Mouse (Mus musculus): ENCODE measurements around the gene Tmem88. TPM values are rescaled to one million over a fixed set of nuclear protein-coding genes. Genes with fewer than 3 reads are reported as not detected.

Tmem88 gene
- polyA plus RNA-seq, 1 experiment from 2014 or later, result 47.7 TPM

DNA sequence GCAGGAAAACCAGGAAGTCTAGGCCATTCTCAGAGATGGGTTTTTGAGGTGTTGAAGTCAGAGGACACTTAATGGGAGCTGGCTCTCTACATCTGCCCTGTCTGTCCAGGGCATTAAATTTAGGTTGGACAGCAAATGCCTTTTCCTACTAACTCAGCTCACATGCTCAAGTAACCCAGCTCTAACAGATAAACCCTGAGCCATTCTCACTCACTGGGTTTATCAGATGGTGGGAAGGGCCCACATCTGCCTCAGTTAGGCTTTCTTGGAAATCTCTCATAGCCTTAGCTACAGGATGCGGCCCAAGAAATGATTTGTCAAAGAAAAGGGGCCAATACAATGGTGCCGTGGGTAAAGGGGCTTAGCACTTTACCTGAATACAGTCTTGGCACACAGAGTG is 28.2 kb upstream of the Tmem88 start:
- Histone ChIP-seq H3K4me3 (ENCODE audit: low read length) (no peak overlapping the region), H3K4me2 (replicated peaks; ENCODE audit: low read depth, low read length) (no peak overlapping the region), H3K9ac (replicated peaks; ENCODE audit: low read length) (no peak overlapping the region), H3K4me1 (ENCODE audit: insufficient read depth, low read length) (peaks cover 16% of the 10 kb centered on the region), H3K27me3 (ENCODE audit: insufficient read depth, low read length) (peaks cover 21% of the 10 kb centered on the region), H3K9me3 (ENCODE audit: low read length) (no peaks in the 10 kb centered on the region), H3K27ac (ENCODE audit: low read length) (no peak overlapping the region), H3K36me3 (ENCODE audit: insufficient read depth, low read length) (no peaks in the 10 kb centered on the region)
- ATAC-seq (ENCODE audit: low FRiP score, low TSS enrichment), result no peak
- WGBS, result 79% methylated on average over 2 of the region's 2 CpGs

DNA sequence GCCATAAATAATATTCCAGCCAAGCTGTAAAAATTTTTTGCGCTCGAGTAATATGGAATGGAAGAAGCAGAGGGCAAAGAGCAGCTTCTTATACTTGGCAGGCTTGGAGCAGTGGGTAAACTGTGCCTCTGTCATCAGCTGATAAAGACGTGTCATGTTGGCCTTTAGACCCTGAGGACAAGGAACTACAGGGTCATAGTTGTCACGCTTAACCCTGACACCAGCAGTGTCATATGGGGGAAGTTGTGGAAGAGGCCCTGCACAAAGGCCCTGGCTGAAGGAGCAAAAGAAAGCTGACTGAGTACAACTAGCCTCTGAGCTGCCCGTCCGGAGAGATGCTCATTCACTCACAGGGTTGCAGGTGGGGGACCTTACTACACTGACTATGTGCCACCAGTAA is 25.9 kb upstream of the Tmem88 start:
- Histone ChIP-seq H3K4me2 (replicated peaks; ENCODE audit: low read depth, low read length) (no peak overlapping the region), H3K9me3 (ENCODE audit: low read length) (no peaks in the 10 kb centered on the region)
- ATAC-seq (ENCODE audit: low FRiP score, low TSS enrichment), result no peak

DNA sequence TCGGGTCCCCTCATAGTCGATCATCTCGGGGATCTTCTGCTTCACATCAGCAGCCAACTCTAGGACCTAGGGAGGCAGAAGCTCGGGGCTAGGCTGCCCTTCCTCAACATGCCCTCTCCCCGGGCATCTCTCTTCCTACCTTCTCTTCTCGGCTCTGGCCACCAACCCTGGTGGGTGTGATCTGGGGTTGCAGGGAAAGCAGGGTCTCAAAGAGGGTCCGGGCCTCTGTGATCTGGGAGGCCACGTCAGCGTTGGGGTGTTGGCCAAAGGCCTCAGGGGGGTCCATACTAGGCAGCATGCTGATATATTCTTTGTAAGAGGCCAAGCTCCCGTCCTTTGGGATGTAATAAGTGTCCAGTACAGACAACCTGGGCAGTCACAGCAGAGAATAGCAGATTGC is 24.8 kb upstream of the Tmem88 start:
- WGBS, result 89% methylated on average over 10 of the region's 10 CpGs
- peaks cover 23% of the 10 kb centered on the region for H3K4me1 ChIP-seq (ENCODE audit: insufficient read depth, low read length)

More for the DNA sequence above, 25.9 kb upstream of the Tmem88 start:
- no peak overlapping the region for H3K4me3 ChIP-seq (ENCODE audit: low read length)
- no peaks in the 10 kb centered on the region for H3K36me3 ChIP-seq (ENCODE audit: insufficient read depth, low read length)
- H3K9ac ChIP-seq (replicated peaks; ENCODE audit: low read length), result no peak overlapping the region
- peaks cover 28% of the 10 kb centered on the region for H3K27me3 ChIP-seq (ENCODE audit: insufficient read depth, low read length)
- no peak overlapping the region for H3K27ac ChIP-seq (ENCODE audit: low read length)
- 63% methylated on average over 6 of the region's 6 CpGs for WGBS
- peaks cover 28% of the 10 kb centered on the region for H3K4me1 ChIP-seq (ENCODE audit: insufficient read depth, low read length)

DNA sequence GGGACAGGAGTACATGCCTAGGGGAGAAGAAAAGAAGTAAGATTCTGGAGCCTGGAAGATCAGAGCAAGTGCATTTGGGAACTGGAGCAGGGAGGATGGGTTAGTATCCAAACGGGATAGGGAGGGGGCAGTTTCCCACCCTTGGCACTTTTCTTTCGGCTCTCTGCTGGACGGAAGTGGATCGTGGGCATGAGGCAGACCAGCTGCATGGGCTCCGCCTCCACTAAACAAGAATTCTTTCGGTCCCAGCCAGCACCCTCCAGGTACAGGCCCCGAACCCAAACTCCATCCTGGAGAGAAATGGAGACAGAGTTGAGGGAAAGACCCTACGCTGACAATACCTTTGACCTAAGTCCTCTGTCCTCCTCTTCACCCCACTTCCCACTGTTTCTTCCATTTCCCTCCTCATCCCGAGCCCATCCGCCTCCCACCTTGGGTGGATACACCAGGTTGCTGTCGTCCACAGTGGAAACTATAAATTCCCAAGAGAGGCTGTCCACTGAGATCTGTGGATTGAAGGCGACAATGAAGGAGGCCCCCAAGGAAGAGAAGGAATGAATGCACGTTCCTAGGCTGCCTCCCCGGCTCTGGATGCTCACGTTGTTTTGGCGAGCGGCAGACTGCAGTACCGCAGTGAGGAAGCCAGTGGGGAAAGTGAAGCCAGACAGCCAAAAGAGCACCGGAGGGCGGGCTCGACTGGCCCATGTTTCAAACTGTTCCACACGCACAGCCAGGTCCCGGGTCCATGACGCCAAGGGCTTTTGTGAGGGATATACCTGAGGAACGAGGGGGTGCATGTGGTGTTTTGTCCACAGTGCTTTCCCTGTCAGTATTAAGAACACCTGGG is 23.3 kb upstream of the Tmem88 start:
- no peak for ATAC-seq (ENCODE audit: low FRiP score, low TSS enrichment)
- no peak overlapping the region for H3K4me3 ChIP-seq (ENCODE audit: low read length)

More for the DNA sequence above, 24.8 kb upstream of the Tmem88 start:
- Histone ChIP-seq H3K9ac (replicated peaks; ENCODE audit: low read length) (no peak overlapping the region), H3K4me2 (replicated peaks; ENCODE audit: low read depth, low read length) (no peak overlapping the region), H3K9me3 (ENCODE audit: low read length) (no peaks in the 10 kb centered on the region), H3K36me3 (ENCODE audit: insufficient read depth, low read length) (no peaks in the 10 kb centered on the region), H3K27ac (ENCODE audit: low read length) (no peak overlapping the region), H3K4me3 (ENCODE audit: low read length) (no peak overlapping the region), H3K27me3 (ENCODE audit: insufficient read depth, low read length) (peaks cover 28% of the 10 kb centered on the region)
- no peak for ATAC-seq (ENCODE audit: low FRiP score, low TSS enrichment)

DNA sequence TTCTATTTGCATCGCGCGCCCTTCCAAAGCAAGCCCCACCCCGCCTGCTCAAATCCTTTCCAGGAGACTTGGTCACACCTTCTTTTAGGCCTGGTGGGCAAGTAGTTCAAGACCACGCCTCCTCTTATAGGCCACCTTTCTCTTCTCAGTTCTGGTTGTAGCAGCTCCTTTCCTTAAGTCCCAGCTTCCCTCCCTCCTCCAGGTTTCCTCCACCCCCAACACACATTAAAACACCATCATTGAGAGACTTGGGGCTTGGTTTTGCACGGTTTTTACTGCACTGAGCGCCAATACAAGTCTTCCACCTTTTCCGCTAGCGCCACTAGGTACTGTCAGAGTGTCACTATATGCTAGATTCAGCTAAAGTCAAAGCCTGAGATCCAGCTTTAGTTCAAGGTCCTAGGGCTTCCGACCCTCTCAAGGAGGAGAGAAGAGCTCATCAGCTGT is 22.5 kb upstream of the Tmem88 start:
- H3K4me1 ChIP-seq (ENCODE audit: insufficient read depth, low read length), result peaks cover 33% of the 10 kb centered on the region
- peak overlapping the region; percentile 97 for H3K4me2 ChIP-seq (replicated peaks; ENCODE audit: low read depth, low read length)
- peak overlapping the region; percentile 56 for H3K9ac ChIP-seq (replicated peaks; ENCODE audit: low read length)
- peaks cover 28% of the 10 kb centered on the region for H3K27me3 ChIP-seq (ENCODE audit: insufficient read depth, low read length)
- 11% methylated on average over 10 of the region's 10 CpGs for WGBS
- no peaks in the 10 kb centered on the region for H3K9me3 ChIP-seq (ENCODE audit: low read length)
- ATAC-seq (ENCODE audit: low FRiP score, low TSS enrichment), result no peak
- no peak overlapping the region for H3K27ac ChIP-seq (ENCODE audit: low read length)
- H3K4me3 ChIP-seq (ENCODE audit: low read length), result peak overlapping the region; percentile 81
- no peaks in the 10 kb centered on the region for H3K36me3 ChIP-seq (ENCODE audit: insufficient read depth, low read length)

More for the DNA sequence above, 23.3 kb upstream of the Tmem88 start:
- H3K4me2 ChIP-seq (replicated peaks; ENCODE audit: low read depth, low read length), result peak overlapping the region; percentile 97
- H3K27ac ChIP-seq (ENCODE audit: low read length), result no peak overlapping the region
- H3K9ac ChIP-seq (replicated peaks; ENCODE audit: low read length), result peak overlapping the region; percentile 24; the same call in 1 of the 2 replicates
- H3K9me3 ChIP-seq (ENCODE audit: low read length), result no peaks in the 10 kb centered on the region
- H3K27me3 ChIP-seq (ENCODE audit: insufficient read depth, low read length), result peaks cover 28% of the 10 kb centered on the region
- WGBS, result 11% methylated on average over 25 of the region's 25 CpGs
- peaks cover 33% of the 10 kb centered on the region for H3K4me1 ChIP-seq (ENCODE audit: insufficient read depth, low read length)
- H3K36me3 ChIP-seq (ENCODE audit: insufficient read depth, low read length), result no peaks in the 10 kb centered on the region

DNA sequence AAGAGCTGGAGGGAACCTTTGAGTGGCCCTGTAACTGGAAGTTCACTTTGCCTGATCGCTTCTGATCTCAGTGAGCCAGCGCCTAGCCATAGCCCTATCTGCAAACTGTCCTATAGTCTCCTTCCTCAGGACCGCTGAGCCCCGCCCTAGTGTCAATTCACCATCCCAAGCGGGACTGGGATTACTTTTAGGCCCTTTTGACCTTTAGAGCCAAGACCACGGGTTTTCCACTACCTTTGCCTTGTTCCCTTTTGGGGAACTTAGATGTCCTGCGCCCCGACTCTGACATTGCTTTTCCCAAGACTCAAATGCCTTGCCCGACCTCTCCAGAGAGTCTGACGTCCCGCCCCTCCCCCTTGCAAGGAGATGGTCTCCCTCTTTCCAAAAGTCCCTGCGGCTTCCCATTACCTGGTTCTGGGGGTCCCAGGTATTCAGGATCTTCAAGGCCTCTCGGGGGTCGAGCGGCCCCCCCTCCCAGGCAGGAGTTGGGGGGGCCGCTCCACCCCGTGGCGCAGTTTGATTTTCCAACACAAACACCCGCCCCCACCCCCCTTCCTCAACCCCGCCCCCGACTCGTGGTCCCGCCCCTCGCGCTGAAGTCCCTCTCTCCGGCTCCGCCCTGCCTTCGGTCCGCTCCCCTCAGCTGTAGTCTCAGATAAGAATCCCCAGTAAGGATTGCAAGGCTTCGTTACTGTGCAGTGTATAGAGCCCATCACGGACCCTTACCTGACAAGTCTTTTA is 21.9 kb upstream of the Tmem88 start:
- under 1% methylated on average over 31 of the region's 31 CpGs for WGBS
- H3K27me3 ChIP-seq (ENCODE audit: insufficient read depth, low read length), result peaks cover 28% of the 10 kb centered on the region

DNA sequence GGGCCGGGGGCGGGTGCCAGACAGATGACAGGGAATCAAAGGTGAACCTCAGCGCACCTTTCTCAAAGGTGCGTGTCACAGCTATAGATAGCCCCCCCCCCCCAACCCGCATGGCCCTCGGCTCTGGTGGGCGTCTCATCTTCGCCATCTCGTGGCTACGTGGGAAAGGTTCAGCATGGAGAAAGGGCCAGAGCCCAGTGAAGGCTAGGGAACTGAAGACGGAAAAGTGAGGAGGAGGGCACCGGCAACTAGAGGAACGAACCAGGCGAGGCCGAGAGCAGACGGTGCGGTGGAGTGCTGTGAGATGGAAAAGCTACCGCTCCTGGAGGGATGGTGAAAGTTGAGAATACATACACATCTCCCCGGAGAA is 21.4 kb upstream of the Tmem88 start:
- WGBS, result under 1% methylated on average over 19 of the region's 19 CpGs
- no peaks in the 10 kb centered on the region for H3K36me3 ChIP-seq (ENCODE audit: insufficient read depth, low read length)
- H3K27ac ChIP-seq (ENCODE audit: low read length), result peak overlapping the region; percentile 79
- H3K9me3 ChIP-seq (ENCODE audit: low read length), result no peaks in the 10 kb centered on the region
- H3K9ac ChIP-seq (replicated peaks; ENCODE audit: low read length), result peak overlapping the region; percentile 56
- peak overlapping the region; percentile 81 for H3K4me3 ChIP-seq (ENCODE audit: low read length)
- peak overlapping the region; percentile 97 for H3K4me2 ChIP-seq (replicated peaks; ENCODE audit: low read depth, low read length)
- H3K4me1 ChIP-seq (ENCODE audit: insufficient read depth, low read length), result peaks cover 41% of the 10 kb centered on the region
- H3K27me3 ChIP-seq (ENCODE audit: insufficient read depth, low read length), result peaks cover 28% of the 10 kb centered on the region
- ATAC-seq (ENCODE audit: low FRiP score, low TSS enrichment), result no peak

More for the DNA sequence above, 21.9 kb upstream of the Tmem88 start:
- H3K9me3 ChIP-seq (ENCODE audit: low read length), result no peaks in the 10 kb centered on the region
- peaks cover 36% of the 10 kb centered on the region for H3K4me1 ChIP-seq (ENCODE audit: insufficient read depth, low read length)
- peak overlapping the region; percentile 56 for H3K9ac ChIP-seq (replicated peaks; ENCODE audit: low read length)
- H3K4me3 ChIP-seq (ENCODE audit: low read length), result peak overlapping the region; percentile 81
- H3K4me2 ChIP-seq (replicated peaks; ENCODE audit: low read depth, low read length), result peak overlapping the region; percentile 97
- no peaks in the 10 kb centered on the region for H3K36me3 ChIP-seq (ENCODE audit: insufficient read depth, low read length)
- ATAC-seq (ENCODE audit: low FRiP score, low TSS enrichment), result no peak
- H3K27ac ChIP-seq (ENCODE audit: low read length), result peak overlapping the region; percentile 79

DNA sequence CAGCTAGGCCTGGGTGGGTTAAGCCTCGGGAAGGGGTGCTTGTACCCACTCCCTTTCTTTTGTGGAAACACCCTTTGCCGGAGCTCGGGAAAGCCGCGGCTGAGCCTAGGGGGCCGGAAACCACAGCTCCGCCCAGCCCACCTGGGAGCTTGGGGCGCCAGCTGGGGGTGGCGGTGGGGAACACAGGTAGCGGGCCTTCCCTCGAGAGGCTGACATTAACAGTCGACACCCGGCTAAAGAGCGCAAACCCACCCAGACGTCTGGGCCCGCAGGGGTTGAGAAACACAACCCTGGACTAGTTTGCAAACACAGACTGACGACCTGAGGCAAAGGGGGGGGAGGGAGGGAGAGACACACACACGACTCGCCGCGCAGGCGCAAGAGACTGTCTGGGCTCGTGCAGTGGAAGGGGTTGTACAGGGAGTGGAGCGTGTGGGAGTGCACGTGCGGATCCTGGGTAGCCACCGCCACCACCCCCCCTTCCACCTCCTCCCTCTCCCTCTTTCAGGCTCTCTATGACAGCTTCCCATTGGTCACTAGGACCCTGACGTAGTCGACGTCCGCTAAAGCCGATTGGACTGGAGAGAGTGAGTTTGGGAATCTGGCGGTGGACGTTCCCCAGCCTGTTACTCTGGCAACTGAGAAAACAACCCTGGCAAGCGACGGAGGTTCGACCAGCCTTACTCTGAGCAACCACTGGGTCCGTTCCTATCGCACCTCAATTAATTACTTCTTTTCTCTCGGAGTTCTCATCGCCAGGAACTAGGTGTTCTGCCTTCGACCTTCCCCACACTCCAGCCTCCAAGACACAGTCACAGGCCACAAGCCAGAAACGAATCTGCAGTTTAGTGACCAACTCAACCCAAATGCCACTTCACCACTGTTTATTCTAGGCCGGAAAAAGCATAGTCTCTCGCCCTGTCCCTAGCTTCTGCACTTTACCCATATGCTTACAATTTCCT is 20.7 kb upstream of the Tmem88 start:
- ATAC-seq (ENCODE audit: low FRiP score, low TSS enrichment), result peak; percentile 88
- Histone ChIP-seq H3K4me2 (replicated peaks; ENCODE audit: low read depth, low read length) (peak overlapping the region; percentile 97), H3K36me3 (ENCODE audit: insufficient read depth, low read length) (no peaks in the 10 kb centered on the region), H3K4me1 (ENCODE audit: insufficient read depth, low read length) (peaks cover 48% of the 10 kb centered on the region), H3K9ac (replicated peaks; ENCODE audit: low read length) (peak overlapping the region; percentile 80), H3K27me3 (ENCODE audit: insufficient read depth, low read length) (peaks cover 27% of the 10 kb centered on the region), H3K27ac (ENCODE audit: low read length) (peak overlapping the region; percentile 99), H3K9me3 (ENCODE audit: low read length) (no peaks in the 10 kb centered on the region), H3K4me3 (ENCODE audit: low read length) (peak overlapping the region; percentile 81)
- under 1% methylated on average over 45 of the region's 45 CpGs for WGBS

Measured in kidney, embryonic 16.5 days (tissue).